Mouse (Mus musculus) olfactory bulb, adult 2 months (tissue): ENCODE results near the gene Sertad1.

Experiments
- CTCF ChIP-seq: fragments of 200-500 bp; IDR thresholded peaks from 2 replicates; pipeline ENCODE4 v1.5.1; 2012; ENCODE audit warnings: low read depth, mild to moderate bottlenecking, low read length, moderate library complexity; ENCODE audit not compliant: insufficient read depth
- POLR2A ChIP-seq: fragments of 200-500 bp; IDR thresholded peaks from 2 replicates; pipeline ENCODE4 v1.6.1; 2012; ENCODE audit warnings: mild to moderate bottlenecking, low read depth, low read length, moderate library complexity; ENCODE audit not compliant: insufficient read depth

DNA sequence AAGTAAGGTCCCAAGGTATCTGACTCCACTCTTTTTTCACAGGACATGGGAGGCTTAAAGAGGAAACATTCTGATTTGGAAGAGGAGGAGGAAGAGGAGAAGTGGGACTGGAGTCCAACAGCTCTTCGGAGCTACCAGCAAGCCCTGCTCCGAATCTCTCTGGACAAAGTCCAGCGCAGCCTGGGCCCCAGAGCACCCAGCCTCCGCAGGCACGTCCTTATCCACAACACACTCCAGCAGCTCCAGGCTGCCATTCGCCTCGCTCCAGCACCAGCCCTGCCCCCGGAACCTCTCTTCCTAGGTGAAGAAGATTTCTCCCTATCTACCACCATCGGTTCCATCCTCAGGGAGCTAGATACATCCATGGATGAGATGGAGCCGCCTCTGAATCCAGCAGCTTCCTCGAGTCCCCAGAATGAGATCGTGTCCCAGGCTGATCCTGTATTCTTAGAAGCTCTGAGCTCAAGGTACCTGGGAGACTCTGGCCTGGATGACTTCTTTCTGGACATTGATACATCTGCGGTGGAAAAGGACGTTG, 10.5 kb upstream of the Sertad1 start:
- TF ChIP-seq CTCF (no peak), POLR2A (no peak)
